Mouse (Mus musculus) embryo, embryonic 11.5 days (tissue): ENCODE results near the gene Utp11.

Experiments used
- DNase-seq: peaks from one replicate; pipeline ENCODE4 v3.0.0-alpha.2; 2012; ENCODE audit warnings: low read depth, low spot score

The Utp11 gene

DNA sequence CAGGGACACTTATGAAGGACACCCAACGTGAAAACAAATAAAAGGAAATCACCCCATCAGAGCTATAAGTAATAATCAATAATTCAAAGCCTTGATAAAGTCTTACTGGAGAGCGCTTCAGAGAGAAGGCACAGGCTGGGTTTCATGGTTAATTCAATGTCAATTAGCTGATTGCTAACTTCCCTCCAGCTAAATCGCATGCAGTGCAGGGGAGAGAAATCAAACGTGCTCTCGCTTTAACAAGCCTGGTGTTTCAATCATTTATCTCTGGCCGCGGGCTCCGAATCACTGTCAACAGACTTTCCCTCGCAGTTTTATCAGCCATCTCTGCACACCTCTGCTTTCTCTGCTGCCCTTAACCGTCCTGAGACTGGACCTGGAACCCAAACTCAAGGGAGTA lies 60.5 kb downstream of the Utp11 start:
- DNase-seq = no peak

DNA sequence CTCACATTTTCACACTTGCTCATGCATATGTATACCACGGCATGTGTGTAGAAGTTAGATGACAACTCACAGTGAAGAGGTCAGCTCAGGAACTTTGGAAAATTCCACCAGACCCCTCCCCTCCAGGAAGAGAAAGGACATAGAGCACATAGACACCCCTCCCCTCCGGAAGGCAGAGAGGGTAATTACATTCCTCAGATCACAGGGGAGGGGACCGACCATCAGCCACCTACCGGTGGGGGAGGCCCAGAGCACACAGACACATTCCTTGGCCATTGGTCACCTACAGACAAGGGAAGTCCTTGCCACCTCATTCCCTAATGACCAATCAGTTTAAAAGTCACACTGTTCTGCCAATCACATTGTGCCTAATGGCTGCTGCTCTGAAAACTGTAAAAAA lies 61.9 kb downstream of the Utp11 start:
- DNase-seq = no peak
